In genomic region chr8:13162098-13162497, GRCm38 (mm10) we compare ENCODE assay signal across 12 mouse cellular contexts. TPM values are rescaled to one million over a fixed set of nuclear protein-coding genes. Genes with fewer than 3 reads are reported as not detected.
DNase-seq lines count a peak whose midpoint lies in the region; ATAC-seq and TF ChIP-seq lines count a peak whose summit lies in the region.
"Had no signal": no experiment of that assay in that cellular context is flagged by ENCODE, and none has a peak within 500 bp of the region (broad histone marks: within the 10 kb centered on the region; RNA-seq: fewer than 3 reads in every experiment).

No protein-coding gene starts in this region.

- peaks cover 28% of the 10 kb centered on the region for H3K4me1 ChIP-seq in liver, adult 2 months (ENCODE audit: control insufficient read depth, insufficient read depth, low read length)
- H3K4me1 ChIP-seq in megakaryocyte, embryonic 14.5 days: peaks cover 80% of the 10 kb centered on the region

- WGBS in liver, adult 2 months: 10% methylated on average over 6 of the region's 6 CpGs

- H3K36me3 ChIP-seq in liver, adult 2 months (ENCODE audit: control insufficient read depth, insufficient read depth, low read length): peaks cover 11% of the 10 kb centered on the region
- H3K36me3 ChIP-seq in megakaryocyte, embryonic 14.5 days (replicated peaks; ENCODE audit: low read length): peaks cover 36% of the 10 kb centered on the region

- H3K79me2 ChIP-seq in liver, adult 2 months (ENCODE audit: control insufficient read depth, insufficient read depth, low read length): peaks cover 37% of the 10 kb centered on the region

- H3K9ac ChIP-seq in liver, adult 2 months (ENCODE audit: low read depth, low read length): no peak overlapping the region
- H3K9ac ChIP-seq: lung, embryonic 15.5 days had no signal

- DNase-seq in gastrocnemius, adult 2 months: peak; percentile 53
- no peak for DNase-seq in gastrocnemius, adult 18-20 months (ENCODE audit: low spot score)
- DNase-seq in liver, adult 2 months (ENCODE audit: extremely low read depth, low read depth, low spot score): peak; percentile 57
- no peak for DNase-seq in liver
- no peak for DNase-seq in layer of hippocampus, postnatal 10 days (ENCODE audit: low spot score in 2 of 2)
- no peak for DNase-seq in right cerebral cortex, adult 2 months (ENCODE audit: low spot score in 2 of 2)
- DNase-seq: cerebellum, adult 2 months; right cerebral cortex, postnatal 25 days had no signal

- no peak for TF ChIP-seq POLR2A in liver, adult 2 months (IDR thresholded peaks at IDR 0.05; ENCODE audit: extremely low read depth, insufficient read depth, low read length)

- ATAC-seq in granulocyte monocyte progenitor cell, adult 5-6 weeks (replicated peaks; ENCODE audit: poor library complexity, severe bottlenecking): peak; percentile 26

- no peaks in the 10 kb centered on the region for H3K27me3 ChIP-seq in liver, adult 2 months (ENCODE audit: control insufficient read depth, insufficient read depth, low read length)
- H3K27me3 ChIP-seq in megakaryocyte, embryonic 14.5 days (replicated peaks): no peaks in the 10 kb centered on the region
- H3K27me3 ChIP-seq: embryonic facial prominence, embryonic 13.5 days; lung, embryonic 15.5 days had no signal

- no peak for TF ChIP-seq CTCF in gastrocnemius, adult 2 months (IDR thresholded peaks at IDR 0.05)
- no peak for TF ChIP-seq CTCF in liver, adult 2 months (IDR thresholded peaks at IDR 0.05; ENCODE audit: low read depth, low read length)

- H3K27ac ChIP-seq in gastrocnemius, adult 2 months: peak overlapping the region; percentile 99
- H3K27ac ChIP-seq in liver, adult 2 months (replicated peaks; ENCODE audit: insufficient read depth, low read depth, low read length): peak overlapping the region; percentile 47
- H3K27ac ChIP-seq: embryonic facial prominence, embryonic 13.5 days; lung, embryonic 15.5 days had no signal

- H3K9me3 ChIP-seq in megakaryocyte, embryonic 14.5 days: no peaks in the 10 kb centered on the region
- H3K9me3 ChIP-seq: embryonic facial prominence, embryonic 13.5 days; lung, embryonic 15.5 days had no signal

- H3K4me3 ChIP-seq in gastrocnemius, adult 2 months: peak overlapping the region; percentile 37
- H3K4me3 ChIP-seq in liver, adult 2 months (ENCODE audit: insufficient read depth, low read depth, low read length): no peak overlapping the region
- H3K4me3 ChIP-seq in megakaryocyte, embryonic 14.5 days (replicated peaks): peak overlapping the region; percentile 78
- H3K4me3 ChIP-seq: embryonic facial prominence, embryonic 13.5 days; lung, embryonic 15.5 days had no signal

- intact Hi-C loops in gastrocnemius, adult 2 months (cut with DNase I): no loop called here

RNA-seq across cellular contexts. Expression of gene Lamp1, which starts 3.1 kb away (rescaled TPM):
- 100 to 1,000 TPM; 378 to 400 TPM for total RNA-seq in gastrocnemius, adult 2 months (2021)
- total RNA-seq in gastrocnemius, adult 18-20 months (2021): 100 to 1,000 TPM; 401 to 443 TPM
- total RNA-seq in liver, adult 2 months (2014; rRNA removed): 381 and 420 TPM in 2 replicates
- polyA plus RNA-seq in liver, adult 2 months (2012; rRNA removed): 563 and 625 TPM in 2 replicates
- 251 and 283 TPM in 2 replicates for total RNA-seq in granulocyte monocyte progenitor cell, adult 5-6 weeks (2014; fragmentation: Nextera tagmentation)
- 269 and 301 TPM in 2 replicates for total RNA-seq in granulocyte monocyte progenitor cell, adult 5-6 weeks (2017)
- 228 and 359 TPM in 2 replicates for polyA plus RNA-seq in megakaryocyte, embryonic 14.5 days (2012; ENCODE audit: insufficient read depth, low replicate concordance)
- total RNA-seq in layer of hippocampus, postnatal 10 days (2021): 100 to 1,000 TPM; 283 to 309 TPM

RNA-seq across cellular contexts. Expression of gene Grtp1, which starts 38.3 kb away (rescaled TPM):
- total RNA-seq in gastrocnemius, adult 2 months (2021): 10 to 100 TPM in 1 of 2 experiments, 1 to 10 TPM in 1; 9.7 to 20.6 TPM
- total RNA-seq in gastrocnemius, adult 18-20 months (2021): 10 to 100 TPM; 11.5 to 15.0 TPM
- total RNA-seq in liver, adult 2 months (2014; rRNA removed): 25.3 and 25.5 TPM in 2 replicates
- 28.3 and 30.3 TPM in 2 replicates for polyA plus RNA-seq in liver, adult 2 months (2012; rRNA removed)
- not detected in 2 replicates for total RNA-seq in granulocyte monocyte progenitor cell, adult 5-6 weeks (2014; fragmentation: Nextera tagmentation)
- total RNA-seq in granulocyte monocyte progenitor cell, adult 5-6 weeks (2017): 0.56 TPM in 1 of 2 replicates, not detected in the other
- polyA plus RNA-seq in megakaryocyte, embryonic 14.5 days (2012; ENCODE audit: insufficient read depth, low replicate concordance): 16.8 and 26.7 TPM in 2 replicates
- 10 to 100 TPM; 10.3 to 10.8 TPM for total RNA-seq in layer of hippocampus, postnatal 10 days (2021)

RNA-seq across cellular contexts. Expression of gene Cul4a, which starts 56.7 kb away (rescaled TPM):
- total RNA-seq in gastrocnemius, adult 2 months (2021): 10 to 100 TPM; 67.6 to 68.5 TPM
- 10 to 100 TPM; 67.0 to 69.3 TPM for total RNA-seq in gastrocnemius, adult 18-20 months (2021)
- 85.4 and 95.0 TPM in 2 replicates for total RNA-seq in liver, adult 2 months (2014; rRNA removed)
- polyA plus RNA-seq in liver, adult 2 months (2012; rRNA removed): 42.4 and 46.0 TPM in 2 replicates
- total RNA-seq in granulocyte monocyte progenitor cell, adult 5-6 weeks (2014; fragmentation: Nextera tagmentation): 69.2 and 91.5 TPM in 2 replicates
- total RNA-seq in granulocyte monocyte progenitor cell, adult 5-6 weeks (2017): 76.6 and 97.6 TPM in 2 replicates
- 5.8 and 14.3 TPM in 2 replicates for polyA plus RNA-seq in megakaryocyte, embryonic 14.5 days (2012; ENCODE audit: insufficient read depth, low replicate concordance)
- 10 to 100 TPM; 65.5 to 69.5 TPM for total RNA-seq in layer of hippocampus, postnatal 10 days (2021)

RNA-seq across cellular contexts. Expression of gene Pcid2, which starts 56.8 kb away (rescaled TPM):
- total RNA-seq in gastrocnemius, adult 2 months (2021): 1 to 10 TPM; 7.4 to 7.7 TPM
- 1 to 10 TPM; 6.9 to 7.3 TPM for total RNA-seq in gastrocnemius, adult 18-20 months (2021)
- 7.0 and 11.2 TPM in 2 replicates for total RNA-seq in liver, adult 2 months (2014; rRNA removed)
- 11.6 and 12.2 TPM in 2 replicates for polyA plus RNA-seq in liver, adult 2 months (2012; rRNA removed)
- 26.4 and 28.0 TPM in 2 replicates for total RNA-seq in granulocyte monocyte progenitor cell, adult 5-6 weeks (2014; fragmentation: Nextera tagmentation)
- total RNA-seq in granulocyte monocyte progenitor cell, adult 5-6 weeks (2017): 17.1 and 20.2 TPM in 2 replicates
- 10.0 and 25.2 TPM in 2 replicates for polyA plus RNA-seq in megakaryocyte, embryonic 14.5 days (2012; ENCODE audit: insufficient read depth, low replicate concordance)
- 10 to 100 TPM; 25.0 to 27.0 TPM for total RNA-seq in layer of hippocampus, postnatal 10 days (2021)

Comparison
In these comparisons a context has a peak if more than half of its experiments do, and no peak if none do; other contexts are left out.
1. DNase-seq: peak in gastrocnemius, adult 2 months (single experiment) and liver, adult 2 months (single experiment); none in gastrocnemius, adult 18-20 months (single experiment), liver (single experiment), layer of hippocampus, postnatal 10 days (0 of 2) and right cerebral cortex, adult 2 months (0 of 2).
2. RNA of gene Grtp1, which starts 38.3 kb away (total RNA-seq): 25.3 to 25.5 TPM in liver, adult 2 months, 9.7 to 20.6 TPM in gastrocnemius, adult 2 months, 11.5 to 15.0 TPM in gastrocnemius, adult 18-20 months and 10.3 to 10.8 TPM in layer of hippocampus, postnatal 10 days; 0.56 TPM in granulocyte monocyte progenitor cell, adult 5-6 weeks; every median in the first group is over 4 times any median in the second.